Mouse (Mus musculus): Measurements from ENCODE around the gene Rbfox2.

The Rbfox2 gene

DNA sequence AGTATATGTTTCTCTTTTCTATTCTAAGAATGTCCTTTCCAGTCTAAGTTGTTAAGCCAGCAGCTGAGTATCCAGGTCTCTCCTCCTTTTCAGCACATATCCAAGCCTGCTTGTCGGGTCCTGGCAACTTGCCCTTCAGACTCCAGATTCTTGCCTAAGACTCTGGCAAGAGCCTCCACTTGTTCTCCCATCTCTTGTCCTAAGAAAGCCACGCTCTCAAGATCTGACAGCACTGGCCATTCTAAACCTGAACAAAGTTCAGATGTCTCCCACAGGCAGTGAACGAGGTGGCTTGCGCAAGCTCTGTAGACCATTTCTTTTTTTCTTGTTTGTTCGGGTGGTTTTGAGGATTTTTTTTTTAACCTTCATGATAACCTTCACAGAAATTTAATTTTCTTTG is 110.0 kb downstream of the Rbfox2 start:
- no peak for DNase-seq (ENCODE audit: low read depth, low spot score)

DNA sequence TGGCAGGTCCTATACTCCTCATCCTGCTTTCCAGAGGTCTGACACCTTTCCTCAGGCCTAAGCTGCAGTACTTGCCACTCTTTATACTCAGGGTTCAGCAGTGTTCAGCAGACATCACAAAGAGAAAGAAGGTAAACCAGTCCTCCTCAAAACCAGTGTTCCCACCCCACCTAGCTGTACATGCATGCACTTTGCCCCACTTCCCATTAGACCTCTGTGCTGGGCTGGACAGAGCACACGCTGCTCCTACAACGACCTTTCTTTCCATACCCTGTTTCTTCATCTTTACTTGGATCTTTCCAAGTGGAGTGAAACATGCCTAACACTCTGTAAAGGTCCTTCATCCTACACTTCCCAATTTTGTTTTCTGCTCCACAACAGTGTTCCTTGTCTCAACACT is 110.8 kb downstream of the Rbfox2 start:
- DNase-seq (ENCODE audit: low read depth, low spot score) = no peak

DNA sequence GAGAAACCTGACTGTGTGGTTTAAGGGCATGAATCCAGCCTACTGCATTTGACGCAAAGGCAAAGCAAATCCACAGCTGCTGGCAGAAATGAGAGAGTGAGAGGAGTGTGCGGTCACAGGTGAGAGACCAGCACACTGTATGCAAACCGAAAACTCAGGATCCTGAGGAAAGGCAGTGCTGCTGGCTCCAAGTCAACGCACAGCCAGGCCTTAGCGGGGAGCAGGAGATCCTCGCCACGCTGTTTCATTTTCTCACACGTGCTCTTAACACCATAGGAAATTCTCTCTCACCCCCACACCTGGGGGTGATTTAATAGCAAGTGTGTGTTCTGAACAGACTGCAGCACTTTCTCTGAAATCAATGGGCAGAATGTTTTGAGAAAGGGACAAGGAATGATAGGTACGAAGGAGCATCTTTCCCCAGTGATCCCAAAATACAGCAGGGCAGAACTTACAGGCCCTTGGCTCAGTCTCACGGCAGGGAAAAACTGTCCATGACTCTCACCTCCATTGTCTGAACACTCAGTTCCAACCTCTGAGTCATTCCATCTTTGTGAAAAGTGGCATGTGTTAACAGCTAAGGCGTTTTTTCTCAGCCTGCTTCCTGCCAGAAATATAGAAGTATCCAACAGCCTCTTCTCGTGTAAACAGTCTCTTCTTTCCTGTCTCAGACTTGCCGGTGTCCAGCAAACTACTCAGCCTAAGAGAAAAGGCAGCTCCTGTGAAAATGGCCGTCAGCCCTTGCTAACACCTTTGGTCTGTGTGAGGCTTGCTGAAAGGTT is 114.5 kb downstream of the Rbfox2 start:
- no peak for DNase-seq (ENCODE audit: low read depth, low spot score)

DNA sequence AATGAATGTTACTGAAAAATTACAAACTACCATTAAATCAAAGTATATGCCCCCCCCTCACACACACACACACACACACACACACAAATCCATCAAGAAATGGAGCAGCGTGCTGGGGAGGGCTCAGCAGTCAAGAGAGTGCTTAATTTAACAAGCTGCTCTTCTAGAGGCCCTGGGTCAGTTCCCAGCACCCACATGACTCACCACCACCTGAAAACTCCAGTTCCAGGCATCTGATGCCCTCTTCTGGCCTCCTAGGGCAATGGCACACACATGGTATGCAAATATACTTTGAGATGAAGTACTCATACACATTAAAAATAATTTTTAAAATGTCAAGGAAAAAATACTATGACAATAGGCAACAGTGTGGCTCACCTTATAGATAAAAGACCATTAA is 120.7 kb downstream of the Rbfox2 start:
- no peak for DNase-seq (ENCODE audit: low read depth, low spot score)

DNA sequence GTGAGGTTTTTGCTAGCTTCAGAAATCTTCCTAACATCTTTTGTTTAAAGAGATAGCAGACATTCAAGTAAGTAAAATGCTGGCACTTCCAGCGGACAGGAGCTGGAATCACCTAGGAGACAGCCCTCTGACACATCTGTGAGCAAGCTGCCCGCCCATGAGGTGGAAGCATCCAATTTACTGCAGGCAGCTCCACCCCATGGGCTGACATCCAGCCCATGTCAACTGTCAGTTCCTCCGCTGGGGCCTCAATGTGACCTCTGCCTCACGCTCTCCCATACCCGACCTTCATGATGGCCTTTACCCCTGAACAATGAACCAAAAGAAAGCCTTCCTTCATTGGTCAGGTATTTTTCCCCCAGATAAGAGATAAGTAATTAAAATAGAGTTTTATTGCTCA is 121.2 kb downstream of the Rbfox2 start:
- no peak for DNase-seq (ENCODE audit: low read depth, low spot score)

DNA sequence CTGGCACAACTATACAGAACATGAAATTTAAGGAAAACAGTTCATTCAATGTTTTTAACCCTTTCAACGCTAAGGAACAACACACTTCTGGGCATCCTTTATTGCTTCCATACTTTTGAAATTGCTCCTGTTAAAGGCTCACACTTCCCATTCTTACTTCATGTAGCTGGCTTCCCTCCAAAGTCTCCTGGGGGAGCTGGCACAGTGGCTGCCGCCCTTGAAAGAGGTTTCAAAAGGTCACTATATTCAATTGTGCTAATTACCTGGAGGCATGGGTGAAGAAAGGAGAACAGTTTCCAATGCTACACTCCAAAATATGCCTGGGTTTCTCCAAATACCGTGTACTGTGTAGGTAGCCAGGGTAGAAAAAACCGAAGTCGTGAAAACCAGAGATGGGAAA is 124.0 kb downstream of the Rbfox2 start:
- DNase-seq (ENCODE audit: low read depth, low spot score) = no peak

DNA sequence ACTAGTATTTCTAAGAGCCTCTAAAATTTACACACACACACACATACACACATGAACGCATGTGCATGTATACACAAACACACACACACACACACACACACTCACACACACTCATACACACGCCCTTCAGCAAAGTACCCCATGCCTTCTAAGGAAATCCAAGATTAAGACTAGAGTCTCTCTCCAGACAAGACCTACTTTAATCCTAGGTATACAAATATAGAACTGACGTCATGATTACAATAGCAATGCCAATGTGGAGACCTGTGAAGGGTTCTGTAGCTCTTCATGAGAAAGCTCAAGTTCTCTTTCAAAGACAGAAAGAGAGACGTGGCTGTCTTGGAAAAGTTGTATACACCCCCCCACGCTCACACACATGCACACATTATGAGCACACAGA is 132.8 kb downstream of the Rbfox2 start:
- DNase-seq (ENCODE audit: low read depth, low spot score) = no peak

DNA sequence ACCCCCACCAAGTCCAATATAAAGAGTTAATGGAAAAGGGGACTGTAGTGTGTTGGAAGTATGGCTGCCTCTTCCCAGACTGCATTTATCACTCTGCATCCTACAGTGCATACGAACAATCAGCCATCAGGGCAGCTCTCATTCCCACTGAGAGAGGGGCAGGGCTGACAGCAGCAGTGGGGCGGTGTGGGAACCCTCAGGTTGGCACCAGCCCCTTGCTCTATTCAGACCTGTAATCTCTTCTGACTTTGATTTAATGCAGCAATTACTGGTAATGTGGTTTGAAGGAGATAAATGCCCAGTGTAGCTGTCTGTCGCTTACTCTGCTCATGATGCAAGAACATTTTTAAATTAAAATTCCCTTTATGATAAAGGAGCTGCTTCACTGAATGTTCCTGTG is 134.4 kb downstream of the Rbfox2 start:
- no peak for DNase-seq (ENCODE audit: low read depth, low spot score)

DNA sequence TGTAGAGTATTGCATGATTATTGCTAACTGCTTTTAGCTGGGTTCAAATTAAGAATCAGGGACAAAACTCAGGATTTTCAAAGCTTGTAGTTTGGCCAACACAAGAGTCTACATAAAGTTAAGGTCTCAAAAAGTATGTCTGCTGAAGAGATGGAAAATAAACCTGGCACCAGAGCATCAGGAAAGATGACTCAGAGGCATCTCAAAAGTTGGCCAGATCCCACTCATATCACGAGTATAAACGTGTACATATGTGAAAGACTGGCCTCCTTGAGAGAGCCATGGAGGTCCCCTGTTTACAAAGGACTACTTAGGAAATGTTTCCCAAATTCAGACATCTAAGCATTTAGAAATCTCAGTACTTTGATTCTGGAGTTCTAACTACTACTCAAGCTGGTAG is 138.0 kb downstream of the Rbfox2 start:
- no peak for DNase-seq (ENCODE audit: low read depth, low spot score)

DNA sequence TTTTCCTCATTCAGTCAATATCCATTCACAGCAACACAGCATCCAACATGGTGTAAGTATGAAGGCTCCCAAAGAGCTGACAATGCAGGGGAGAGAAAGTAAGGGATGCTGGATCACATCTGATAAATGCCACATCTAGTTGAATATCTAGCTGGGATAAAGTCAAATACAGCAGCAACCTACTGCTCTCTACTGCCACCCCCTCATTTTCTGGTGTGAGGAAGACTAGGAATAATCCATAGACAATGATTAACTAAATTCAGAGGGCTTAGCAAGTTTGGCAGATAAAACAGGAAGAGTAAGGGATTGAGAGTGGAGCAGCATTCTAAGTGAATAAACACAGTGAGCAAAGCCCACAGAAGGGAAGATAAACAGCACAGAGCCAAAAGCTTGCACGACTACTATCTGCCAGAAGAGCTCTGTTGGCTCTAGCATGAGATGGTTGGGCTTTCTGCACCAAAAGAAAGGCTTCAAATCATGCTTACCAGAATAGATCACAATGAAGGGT is 140.5 kb downstream of the Rbfox2 start:
- no peak for DNase-seq (ENCODE audit: low read depth, low spot score)

DNA sequence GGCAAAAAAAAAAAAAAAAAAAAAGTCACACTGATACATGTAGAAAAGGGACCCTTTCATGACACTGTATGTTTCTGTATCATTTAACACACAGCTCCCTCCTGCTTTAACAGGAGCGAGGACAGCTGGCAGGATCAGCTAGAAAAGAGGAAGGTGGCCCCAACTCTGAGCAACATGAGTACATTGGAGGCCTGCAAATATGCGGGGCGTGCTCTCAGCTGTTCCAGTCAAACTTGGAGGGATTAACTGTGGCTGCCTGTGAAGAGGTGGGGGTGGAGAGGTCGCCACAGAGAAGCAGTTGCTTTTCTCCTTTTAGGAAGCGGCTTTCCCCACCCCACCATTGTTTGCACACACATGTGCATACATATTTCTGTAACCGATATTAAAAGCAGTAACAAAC is 143.5 kb downstream of the Rbfox2 start:
- peak; percentile 47 for DNase-seq (ENCODE audit: low read depth, low spot score)

DNA sequence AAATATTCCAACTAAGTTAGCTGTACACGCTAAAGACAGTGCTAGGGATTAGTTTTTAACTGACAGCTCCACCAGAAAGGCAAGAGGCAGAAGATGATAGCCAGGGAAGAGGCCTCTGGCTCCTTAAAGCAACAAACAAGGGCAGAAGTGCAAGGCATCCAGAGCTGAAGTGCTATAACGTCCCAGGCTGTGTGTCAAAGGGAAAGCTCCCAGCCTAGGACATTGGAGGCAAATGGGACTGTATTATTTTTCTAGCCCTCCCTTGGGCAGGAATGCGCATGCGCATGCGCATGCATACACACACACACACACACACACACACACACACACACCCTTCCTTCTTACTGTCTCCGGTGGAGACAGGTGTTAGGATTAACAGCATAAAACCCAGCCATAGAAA is 143.9 kb downstream of the Rbfox2 start:
- peak; percentile 18 for DNase-seq (ENCODE audit: low read depth, low spot score)

DNA sequence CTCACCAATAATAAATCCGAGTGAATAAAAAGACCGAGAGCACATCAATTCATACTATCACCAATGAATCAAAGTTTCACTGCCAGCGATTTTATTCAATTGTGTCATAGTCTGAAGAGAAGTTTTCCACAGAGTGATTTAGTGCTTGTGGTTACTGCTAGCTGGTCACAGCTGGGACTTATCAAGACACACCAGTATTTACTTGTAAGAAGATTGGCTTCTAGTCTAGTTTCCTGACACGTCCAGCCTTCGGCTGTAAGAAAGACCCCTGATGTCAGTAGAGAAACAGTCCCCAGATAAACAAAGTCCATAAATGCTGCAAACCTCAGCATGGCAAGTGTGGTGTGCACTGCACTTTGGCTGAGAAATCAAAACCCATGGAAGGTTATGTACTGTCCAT is 145.4 kb downstream of the Rbfox2 start:
- peak; percentile 51 for DNase-seq (ENCODE audit: low read depth, low spot score)

DNA sequence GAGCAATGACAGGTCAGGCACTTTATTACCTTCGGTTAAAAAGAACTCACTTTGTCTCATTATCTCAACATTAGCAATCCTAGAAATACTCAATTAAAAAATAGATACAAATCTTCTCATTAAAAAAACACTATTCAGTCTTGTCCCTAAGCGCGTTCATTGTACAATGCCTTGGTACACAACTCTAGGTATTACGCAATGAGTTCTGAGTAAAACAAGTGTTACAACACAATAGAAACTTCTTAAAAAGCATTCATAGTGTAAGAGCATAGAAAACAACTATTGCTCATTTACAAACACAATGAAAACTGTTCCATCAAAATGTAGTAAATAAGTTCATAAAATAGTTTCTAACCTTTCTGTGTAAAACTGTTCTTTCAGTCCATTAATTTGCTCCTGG is 146.0 kb downstream of the Rbfox2 start:
- no peak for DNase-seq (ENCODE audit: low read depth, low spot score)

DNA sequence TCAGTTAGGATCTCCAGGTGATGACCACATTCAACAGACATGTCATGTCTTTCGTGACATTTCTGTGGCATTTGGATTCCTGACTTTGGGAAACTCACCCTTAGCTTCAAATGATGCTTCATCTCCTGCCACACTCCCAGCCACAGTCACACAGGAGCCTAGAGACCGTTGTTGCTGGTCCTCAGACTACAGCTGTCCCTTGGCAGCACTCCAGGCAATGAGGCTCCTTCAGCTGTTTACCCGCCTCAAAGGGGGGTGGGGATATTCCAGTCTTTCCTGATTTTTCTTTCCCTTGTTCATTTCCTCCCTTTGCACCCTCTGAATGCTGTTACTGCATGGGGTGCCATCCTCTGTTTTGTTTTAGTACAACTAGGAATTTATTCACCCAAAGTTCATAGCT is 150.3 kb downstream of the Rbfox2 start:
- DNase-seq (ENCODE audit: low read depth, low spot score) = no peak

DNA sequence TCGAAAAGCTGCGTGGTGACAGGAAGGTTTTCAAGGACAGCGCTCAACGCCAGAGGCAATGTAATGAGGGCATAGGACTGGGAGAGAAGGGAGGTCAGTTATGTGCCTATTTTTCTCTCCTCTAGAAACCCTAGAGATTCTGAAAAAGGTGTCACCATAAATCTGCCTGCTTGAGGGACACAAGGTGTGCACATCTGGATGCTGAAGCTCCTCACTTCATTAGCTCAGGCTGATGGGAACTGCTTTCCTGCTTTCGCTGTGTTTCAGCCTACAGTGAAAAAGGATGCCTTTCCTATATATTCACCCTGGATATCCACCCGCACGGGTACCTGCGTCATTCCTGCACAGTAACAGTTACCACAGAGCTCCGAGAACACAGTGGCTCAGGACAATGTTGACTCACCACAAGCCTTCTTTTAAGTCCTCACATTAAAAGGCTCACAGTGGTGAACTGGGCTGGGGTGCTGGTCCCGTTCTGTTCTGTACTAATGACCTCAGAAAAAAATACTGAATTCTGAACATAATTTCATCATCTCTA is 152.5 kb downstream of the Rbfox2 start:
- no peak for DNase-seq (ENCODE audit: low read depth, low spot score)

DNA sequence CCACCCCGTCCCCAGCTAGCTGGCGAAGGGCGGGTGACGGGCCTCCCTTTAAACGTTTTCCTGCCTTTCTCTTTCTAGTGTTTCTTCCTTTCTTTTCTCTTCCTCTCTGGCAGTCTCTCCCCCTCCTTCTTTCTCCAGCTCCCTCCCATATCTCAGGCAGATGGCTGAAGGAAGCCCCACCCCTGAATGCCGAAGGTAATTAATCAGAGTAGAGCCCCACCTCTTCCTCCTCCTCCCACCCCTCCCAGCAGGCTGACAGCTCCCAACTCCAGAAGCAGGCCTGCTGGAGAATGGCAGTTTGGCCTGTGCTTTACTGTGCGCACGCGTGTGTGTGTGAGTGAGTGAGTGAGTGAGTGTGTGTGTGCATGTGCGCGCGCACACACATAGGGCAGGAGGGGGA is 153.2 kb downstream of the Rbfox2 start:
- peak; percentile 87 for DNase-seq (ENCODE audit: low read depth, low spot score)

DNA sequence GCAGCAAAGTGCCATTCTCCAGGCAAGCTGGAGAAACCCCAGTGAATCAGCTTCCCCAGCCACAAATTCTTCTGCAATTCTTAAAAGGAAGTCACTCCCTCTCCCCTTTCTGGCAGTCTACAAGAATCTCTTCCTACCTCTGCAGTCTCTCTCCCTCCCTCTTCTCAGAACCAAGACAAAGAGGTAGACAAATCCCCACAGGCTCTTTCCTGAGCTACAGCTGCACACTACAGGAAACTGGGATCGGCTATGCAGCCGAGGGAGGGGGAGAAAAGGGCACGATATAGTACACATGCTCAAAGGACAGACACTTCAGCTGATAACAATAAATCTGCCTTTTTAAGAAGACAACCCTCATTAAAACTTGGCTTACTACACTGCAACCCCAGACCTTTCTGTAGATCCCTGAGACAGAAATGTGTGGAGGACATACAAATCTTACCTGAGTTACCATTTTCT is 153.7 kb downstream of the Rbfox2 start:
- peak; percentile 54 for DNase-seq (ENCODE audit: low read depth, low spot score)

DNA sequence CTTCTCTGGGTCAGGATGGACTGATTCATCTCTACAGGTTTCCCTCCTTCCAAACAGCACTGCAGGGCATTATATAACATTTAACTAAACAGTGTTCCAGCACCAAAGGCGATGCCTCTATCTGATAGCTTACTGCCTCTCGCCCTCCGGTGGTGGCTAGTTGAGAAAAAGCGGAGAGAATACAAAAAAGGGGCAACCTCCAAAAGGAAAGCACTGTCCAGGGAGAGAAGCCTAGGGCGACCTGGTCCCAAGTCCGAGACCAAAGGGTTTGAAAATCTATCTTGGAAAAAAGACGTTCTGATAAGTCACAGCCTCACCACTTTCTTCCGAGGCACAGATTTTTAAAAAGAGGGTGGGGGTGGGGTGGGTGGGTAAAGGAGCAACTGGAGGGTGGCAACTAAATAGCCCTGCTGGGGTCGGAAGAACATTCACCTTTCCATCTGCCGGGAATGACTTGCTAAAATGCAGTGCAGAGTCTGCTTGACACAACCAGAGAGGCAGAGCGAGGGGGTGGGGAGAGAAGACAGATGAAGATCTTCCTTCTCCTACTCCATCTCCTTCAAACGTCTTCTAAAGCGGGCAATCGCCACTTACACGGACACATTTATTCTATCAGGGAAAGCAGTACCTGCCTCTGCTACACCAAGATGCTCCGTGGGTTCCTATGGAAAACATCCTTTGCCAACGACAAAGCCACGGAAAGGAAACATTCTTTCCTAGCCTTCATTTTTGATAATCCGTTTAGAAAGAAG is 154.3 kb downstream of the Rbfox2 start:
- DNase-seq (ENCODE audit: low read depth, low spot score) = no peak

DNA sequence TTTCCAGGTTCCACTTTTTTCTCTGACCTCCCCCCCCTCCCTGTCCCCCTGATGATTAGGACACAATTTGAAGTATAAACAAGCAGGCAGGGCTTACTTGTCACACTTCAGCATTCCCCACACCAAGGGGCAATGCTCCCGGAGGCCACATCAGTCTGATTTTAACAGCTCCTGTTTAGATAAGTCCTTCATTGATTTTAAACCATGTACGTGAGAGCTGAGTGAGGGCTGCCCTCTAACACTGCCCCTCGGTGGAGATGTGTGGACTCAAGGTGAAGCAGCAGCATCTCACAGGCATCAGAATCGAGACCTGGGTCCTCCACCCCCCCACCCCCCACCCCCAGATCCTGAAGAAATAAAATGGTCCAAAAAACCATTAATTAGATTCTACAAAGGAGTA is 155.0 kb downstream of the Rbfox2 start:
- DNase-seq (ENCODE audit: low read depth, low spot score) = no peak

DNA sequence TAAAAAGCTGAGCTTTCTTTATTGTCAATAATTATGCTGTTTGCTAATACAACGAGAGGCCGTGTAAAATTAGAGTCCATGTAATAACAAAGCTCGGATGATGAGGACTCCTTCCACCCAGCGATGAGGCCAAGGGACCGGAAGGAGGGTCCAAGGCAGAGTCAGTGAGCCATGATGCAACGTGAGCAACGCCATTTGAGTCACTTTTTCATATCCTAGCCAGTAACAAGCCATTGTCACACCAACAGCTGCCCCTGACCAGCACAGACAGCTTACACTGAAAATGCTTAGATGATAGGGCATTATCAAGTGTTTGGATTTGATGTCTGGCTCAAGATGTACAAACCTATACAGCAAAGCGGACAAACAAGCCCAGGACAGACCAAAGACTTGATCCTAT is 155.6 kb downstream of the Rbfox2 start:
- DNase-seq (ENCODE audit: low read depth, low spot score) = no peak

DNA sequence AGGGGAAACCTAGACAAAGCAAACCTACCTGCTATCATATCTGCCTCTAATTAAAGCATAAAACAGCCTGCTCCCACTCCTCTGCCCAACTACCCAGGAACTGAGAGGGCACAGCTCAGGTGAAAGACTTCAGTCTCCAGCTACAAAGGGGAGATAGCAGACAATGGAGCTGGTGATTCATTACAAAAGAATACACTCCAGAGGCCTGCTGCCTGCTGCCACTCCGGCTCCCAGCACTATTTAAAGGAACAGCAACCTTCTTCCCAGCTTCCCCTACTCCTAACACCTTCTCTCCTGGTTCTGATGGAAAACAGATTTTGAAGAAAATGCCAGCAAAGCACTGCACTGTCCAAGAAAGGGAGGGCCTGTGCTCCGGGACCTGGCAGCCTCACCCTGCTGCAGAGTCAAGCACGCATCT is 156.4 kb downstream of the Rbfox2 start:
- peak; percentile 49 for DNase-seq (ENCODE audit: low read depth, low spot score)

DNA sequence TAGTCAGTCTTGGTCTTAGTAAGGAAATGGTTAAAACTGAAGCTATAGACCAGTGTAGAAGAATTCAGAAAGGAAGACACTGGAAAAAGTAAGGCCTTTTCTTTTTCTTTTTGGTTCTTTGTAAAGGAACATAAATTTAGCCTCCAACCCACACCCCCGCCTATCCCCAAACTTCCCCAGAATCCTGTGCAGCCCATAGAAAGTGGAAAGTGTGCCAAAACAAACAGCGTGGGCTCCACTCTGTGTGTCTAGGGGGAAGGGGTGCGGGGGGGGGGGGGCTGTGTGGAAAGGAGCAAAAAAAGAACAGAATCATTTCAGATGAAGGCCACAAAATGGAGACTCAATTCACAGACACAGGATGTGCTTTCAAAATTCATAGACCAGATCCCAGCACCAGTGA is 156.8 kb downstream of the Rbfox2 start:
- no peak for DNase-seq (ENCODE audit: low read depth, low spot score)

Measured in forelimb bud, embryonic 11.5 days (tissue).